Mouse (Mus musculus) midbrain, embryonic 13.5 days (tissue): ENCODE data around the gene Grin2c. TPM values are rescaled to one million over a fixed set of nuclear protein-coding genes. Genes with fewer than 3 reads are reported as not detected.

Experiments
- ATAC-seq: fragments of 200-750 bp; cut with Nextera tagmentation; 2 replicates; pipeline ENCODE4 v1.8.0; 2017; ENCODE audit warnings: mild to moderate bottlenecking, moderate TSS enrichment, moderate library complexity
- H3K27ac ChIP-seq: fragments of 300-500 bp; sonication (generic); 2 replicates; pipeline ENCODE4 v1.5.1; 2015; ENCODE audit warnings: inconsistent platforms, mild to moderate bottlenecking, moderate library complexity
- H3K27me3 ChIP-seq: fragments of 300-500 bp; sonication (generic); 2 replicates; pipeline ENCODE4 v1.6.1; 2015; ENCODE audit warnings: mild to moderate bottlenecking, inconsistent platforms
- H3K36me3 ChIP-seq: fragments of 300-500 bp; sonication (generic); 2 replicates; pipeline ENCODE4 v1.6.1; 2015; ENCODE audit warnings: mild to moderate bottlenecking, inconsistent platforms
- H3K4me1 ChIP-seq: fragments of 300-500 bp; sonication (generic); replicated peaks from 2 replicates; pipeline ENCODE4 v1.6.1; 2015; ENCODE audit warnings: inconsistent platforms
- H3K4me2 ChIP-seq: fragments of 300-500 bp; sonication (generic); replicated peaks from 2 replicates; pipeline ENCODE4 v1.6.1; 2015; ENCODE audit warnings: moderate library complexity, mild to moderate bottlenecking, inconsistent platforms
- H3K4me3 ChIP-seq: fragments of 300-500 bp; sonication (generic); replicated peaks from 2 replicates; pipeline ENCODE4 v1.5.1; 2015; ENCODE audit warnings: mild to moderate bottlenecking, inconsistent platforms
- H3K9ac ChIP-seq: fragments of 300-500 bp; sonication (generic); replicated peaks from 2 replicates; pipeline ENCODE4 v1.6.1; 2015; ENCODE audit warnings: mild to moderate bottlenecking, inconsistent platforms
- H3K9me3 ChIP-seq: fragments of 300-500 bp; sonication (generic); 2 replicates; pipeline ENCODE4 v1.6.1; 2016; ENCODE audit warnings: mild to moderate bottlenecking, inconsistent platforms
- WGBS: fragments of 180-500 bp; shearing (Covaris S2); methylation state at CpG from one replicate; pipeline ENCODE4 v1.1.7; 2015; 5-methylcytosine and 5-hydroxymethylcytosine counted together
- microRNA-seq: library from miRNA; unstranded; fragments of <30 nt; microRNA quantifications from one replicate; pipeline ENCODE4, GENCODE M21; 2016
- polyA plus RNA-seq: library from polyadenylated mRNA; unstranded; fragments of >200 nt; fragmentation: Nextera tagmentation; extraction: Ambion mirVana; gene quantifications from 2 replicates; pipeline ENCODE4 v1.2.1, GENCODE M21; 2015

Grin2c gene
- polyA plus RNA-seq, 1 experiment from 2014 or later: 0.12 TPM

DNA sequence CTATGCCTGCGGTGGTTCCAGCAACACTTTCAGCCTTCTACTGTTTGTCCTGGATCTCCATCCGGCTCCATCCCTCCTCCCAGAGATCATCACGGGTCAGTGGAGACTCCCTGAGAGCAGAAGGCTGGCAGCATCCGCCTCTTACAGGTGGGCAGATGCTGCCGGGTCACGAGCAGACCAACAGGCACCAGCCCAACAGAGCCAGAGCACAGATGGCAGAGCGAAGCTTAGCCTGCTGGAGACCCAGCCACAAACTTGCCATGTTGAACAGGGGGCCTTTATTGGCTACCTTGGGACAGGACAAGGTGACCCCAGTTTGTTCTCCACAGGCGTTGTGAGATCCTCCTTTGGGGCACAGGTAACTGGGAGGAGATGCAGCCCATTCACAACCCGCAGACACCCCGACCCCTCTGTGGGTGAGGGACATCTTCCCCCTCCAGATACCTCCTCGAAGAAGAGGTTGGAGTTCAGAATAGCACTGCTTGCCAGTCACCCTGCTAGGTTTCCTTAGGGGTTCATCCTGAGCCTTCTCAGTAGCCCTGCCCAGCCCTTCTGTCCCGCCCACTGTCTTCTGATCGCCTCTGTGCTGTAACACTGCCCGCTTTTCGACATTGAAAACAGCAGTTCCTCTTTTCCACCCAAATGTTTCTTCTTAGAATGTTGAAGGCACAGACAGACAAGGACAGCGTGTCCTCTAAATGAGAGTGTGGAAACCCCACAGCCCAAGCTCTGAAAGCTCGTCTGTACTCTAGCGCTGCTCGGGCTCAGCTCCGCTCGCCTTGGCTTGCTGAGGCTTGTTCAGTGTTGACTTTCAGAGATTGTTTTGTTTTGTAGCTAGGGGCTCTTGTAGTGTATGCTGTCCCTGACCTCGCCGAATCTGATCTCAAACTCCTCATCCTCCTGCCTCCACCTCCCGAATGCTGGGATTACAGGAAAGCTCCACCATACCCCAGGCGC is 58.0 kb downstream of the Grin2c start:
- Histone ChIP-seq H3K4me3 (no peak overlapping the region), H3K4me1 (peaks cover 18% of the 10 kb centered on the region), H3K36me3 (peaks cover 52% of the 10 kb centered on the region), H3K9me3 (no peaks in the 10 kb centered on the region), H3K4me2 (no peak overlapping the region), H3K9ac (peak overlapping the region; percentile 40; the same call in 1 of the 2 replicates), H3K27ac (no peak overlapping the region), H3K27me3 (no peaks in the 10 kb centered on the region)
- WGBS: 83% methylated on average over 25 of the region's 25 CpGs
- ATAC-seq: no peak

DNA sequence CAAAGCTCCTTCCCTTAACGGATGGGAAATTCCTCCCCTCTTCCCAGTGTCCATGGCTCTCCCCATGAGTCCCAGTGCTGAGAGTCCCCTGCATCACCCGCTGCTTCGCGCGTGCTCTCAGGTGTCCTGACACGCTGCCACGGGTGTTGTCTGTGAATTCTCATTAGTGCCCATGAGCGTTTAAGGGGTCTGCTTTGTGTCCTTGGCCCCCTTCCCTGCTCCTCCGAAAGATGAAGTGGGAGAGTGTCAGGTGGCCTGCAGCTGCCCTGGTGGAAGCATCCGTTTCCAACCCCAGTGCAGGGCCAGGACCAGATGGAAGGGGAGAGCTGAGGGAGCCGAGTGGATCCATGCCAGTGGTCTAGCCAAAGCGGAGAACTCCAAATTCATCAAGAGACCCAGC is 58.9 kb downstream of the Grin2c start:
- Histone ChIP-seq H3K36me3 (peaks cover 52% of the 10 kb centered on the region), H3K4me3 (no peak overlapping the region), H3K9ac (no peak overlapping the region), H3K27ac (no peak overlapping the region), H3K9me3 (no peaks in the 10 kb centered on the region), H3K4me2 (no peak overlapping the region), H3K27me3 (no peaks in the 10 kb centered on the region), H3K4me1 (peaks cover 18% of the 10 kb centered on the region)
- ATAC-seq: no peak
- WGBS: 80% methylated on average over 12 of the region's 12 CpGs

- 96% methylated on average over 9 of the region's 9 CpGs for WGBS
- Histone ChIP-seq H3K4me1 (0 out of 2 replicates have a peak, but pooled peaks cover 3% of the 10 kb centered on the region), H3K9me3 (no peaks in the 10 kb centered on the region), H3K4me3 (no peak overlapping the region), H3K4me2 (no peak overlapping the region), H3K27ac (no peak overlapping the region), H3K9ac (no peak overlapping the region), H3K36me3 (peaks cover 69% of the 10 kb centered on the region), H3K27me3 (no peaks in the 10 kb centered on the region)
- ATAC-seq: no peak
These were observed 64.3 kb downstream of the Grin2c start for GRCm38 (mm10) chr11:115202756-115203155.

GRCm38 (mm10) chr11:115202316-115202715 is 64.7 kb downstream of the Grin2c start:
- peak; percentile 90 for ATAC-seq
- H3K4me3 ChIP-seq: no peak overlapping the region
- no peak overlapping the region for H3K9ac ChIP-seq
- peaks cover 69% of the 10 kb centered on the region for H3K36me3 ChIP-seq
- H3K27me3 ChIP-seq: no peaks in the 10 kb centered on the region
- H3K9me3 ChIP-seq: no peaks in the 10 kb centered on the region
- H3K4me1 ChIP-seq: 0 out of 2 replicates have a peak, but pooled peaks cover 3% of the 10 kb centered on the region
- H3K4me2 ChIP-seq: no peak overlapping the region
- 16% methylated on average over 12 of the region's 12 CpGs for WGBS
- no peak overlapping the region for H3K27ac ChIP-seq

DNA sequence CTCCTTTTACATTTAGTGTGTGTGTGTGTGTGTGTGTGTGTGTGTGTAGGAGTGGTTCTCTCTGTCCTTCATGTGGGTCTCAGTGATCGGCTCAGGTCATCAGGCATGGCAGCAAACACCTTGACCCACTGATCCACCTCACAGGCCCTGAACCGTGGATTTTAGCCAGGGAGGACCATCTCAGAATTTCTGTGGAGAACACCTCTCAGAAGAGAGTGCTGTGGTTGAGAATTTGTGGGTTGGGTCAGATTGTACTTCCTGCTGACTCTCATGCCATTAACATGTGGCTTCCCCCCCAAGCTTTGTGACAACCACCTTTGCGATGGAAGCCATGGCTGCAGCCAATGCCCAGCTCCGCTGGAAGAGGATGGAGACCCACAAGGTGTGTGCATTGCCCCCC is 66.5 kb downstream of the Grin2c start:
- H3K4me3 ChIP-seq: no peak overlapping the region
- no peaks in the 10 kb centered on the region for H3K27me3 ChIP-seq
- 92% methylated on average over 4 of the region's 4 CpGs for WGBS
- peaks cover 56% of the 10 kb centered on the region for H3K36me3 ChIP-seq
- ATAC-seq: no peak
- no peaks in the 10 kb centered on the region for H3K9me3 ChIP-seq
- H3K4me1 ChIP-seq: 0 out of 2 replicates have a peak, but pooled peaks cover 3% of the 10 kb centered on the region
- H3K27ac ChIP-seq: no peak overlapping the region
- no peak overlapping the region for H3K9ac ChIP-seq
- H3K4me2 ChIP-seq: no peak overlapping the region

Small RNA genes lying within 50 kb of the gene (microRNA-seq; reads per million reads assigned to microRNA genes)
- not detected for gene Gm25837

Other genes with a start within 250 kb of the Grin2c start
- not detected in 2 replicates for gene Cd300ld4, start 240.2 kb downstream of the Grin2c start, polyA plus RNA-seq
- gene Cd300ld5, start 229.5 kb downstream of the Grin2c start, polyA plus RNA-seq: not detected in 2 replicates
- gene Cd300ld3, start 218.8 kb downstream of the Grin2c start, polyA plus RNA-seq: not detected in 2 replicates
- gene Cd300e, start 205.1 kb downstream of the Grin2c start, polyA plus RNA-seq: not detected in 2 replicates
- gene Rab37, start 175.8 kb downstream of the Grin2c start, polyA plus RNA-seq: 0.63 and 1.3 TPM in 2 replicates
- gene Cd300lf, start 133.3 kb downstream of the Grin2c start, polyA plus RNA-seq: 0.28 TPM in 1 of 2 replicates, not detected in the other
- gene Slc9a3r1, start 103.9 kb downstream of the Grin2c start, polyA plus RNA-seq: 30.4 and 34.3 TPM in 2 replicates
- 10.3 and 10.7 TPM in 2 replicates for gene Tmem104, start 79.8 kb downstream of the Grin2c start, polyA plus RNA-seq
- 20.9 and 23.7 TPM in 2 replicates for gene Nat9, start 79.4 kb downstream of the Grin2c start, polyA plus RNA-seq
- 19.3 and 24.1 TPM in 2 replicates for gene Fdxr, start 9.8 kb upstream of the Grin2c start, polyA plus RNA-seq
- 0.41 and 0.43 TPM in 2 replicates for gene Fads6, start 30.4 kb upstream of the Grin2c start, polyA plus RNA-seq
- gene Otop2, start 39.9 kb upstream of the Grin2c start, polyA plus RNA-seq: not detected in 2 replicates
- gene Ush1g, start 54.8 kb upstream of the Grin2c start, polyA plus RNA-seq: 0.05 TPM in 1 of 2 replicates, not detected in the other
- gene Otop3, start 67.5 kb upstream of the Grin2c start, polyA plus RNA-seq: 0.30 and 0.35 TPM in 2 replicates
- 47.4 and 48.0 TPM in 2 replicates for gene Hid1, start 100.5 kb upstream of the Grin2c start, polyA plus RNA-seq
- 23.0 and 27.1 TPM in 2 replicates for gene Cdr2l, start 114.7 kb upstream of the Grin2c start, polyA plus RNA-seq
- 226 and 244 TPM in 2 replicates for gene Mrpl58, start 136.5 kb upstream of the Grin2c start, polyA plus RNA-seq
- 948 and 970 TPM in 2 replicates for gene Atp5h, start 152.7 kb upstream of the Grin2c start, polyA plus RNA-seq
- 14.6 and 25.3 TPM in 2 replicates for gene Kctd2, start 152.9 kb upstream of the Grin2c start, polyA plus RNA-seq
- not detected in 2 replicates for gene Trim80, start 173.3 kb upstream of the Grin2c start, polyA plus RNA-seq
- gene Slc16a5, start 195.2 kb upstream of the Grin2c start, polyA plus RNA-seq: 0.09 and 0.13 TPM in 2 replicates
- 17.4 and 17.8 TPM in 2 replicates for gene Armc7, start 208.4 kb upstream of the Grin2c start, polyA plus RNA-seq
- 90.2 and 96.5 TPM in 2 replicates for gene Nt5c, start 224.6 kb upstream of the Grin2c start, polyA plus RNA-seq
- 1,462 and 1,532 TPM in 2 replicates for gene Jpt1, start 247.1 kb upstream of the Grin2c start, polyA plus RNA-seq